Mouse (Mus musculus) MEL (cell line): ENCODE data around the gene E2f1. TPM values are rescaled to one million over a fixed set of nuclear protein-coding genes. Genes with fewer than 3 reads are reported as not detected.

Source experiments
- DNase-seq: peaks from one replicate; pipeline ENCODE4 v3.0.0; 2011; ENCODE audit warnings: low read depth, low spot score
- H3K27ac ChIP-seq: 2 replicates; pipeline ENCODE4 v1.5.1; 2012; ENCODE audit warnings: low read depth, mild to moderate bottlenecking, control low read depth, low read length, moderate library complexity; ENCODE audit not compliant: control insufficient read depth
- H3K27me3 ChIP-seq, 2 experiments: fragments of 150-350 bp in 1 of 2; sonication (generic) in 1 of 2; 2 replicates each; pipeline ENCODE4 v1.6.1; 2012; ENCODE audit warnings: low read length in 2 of 2, mild to moderate bottlenecking in 2 of 2, improper control_type of control experiment in 1 of 2, moderate library complexity in 1 of 2; ENCODE audit not compliant: insufficient read depth in 2 of 2, control insufficient read depth in 1 of 2
- H3K36me3 ChIP-seq, 2 experiments: 2 replicates each; pipeline ENCODE4 v1.6.1; 2012 to 2014; ENCODE audit warnings: low read length in 2 of 2, improper control_type of control experiment in 1 of 2, inconsistent platforms in 1 of 2, mild to moderate bottlenecking in 1 of 2; ENCODE audit not compliant: insufficient read depth in 2 of 2, control insufficient read depth in 1 of 2
- H3K4me1 ChIP-seq, 2 experiments: fragments of 150-350 bp in 1 of 2; sonication (generic) in 1 of 2; 2 replicates each; pipeline ENCODE4 v1.6.1; 2012; ENCODE audit warnings: low read length in 2 of 2, improper control_type of control experiment in 1 of 2, mild to moderate bottlenecking in 1 of 2; ENCODE audit not compliant: insufficient read depth in 2 of 2, control insufficient read depth in 1 of 2
- H3K4me3 ChIP-seq, 2 experiments: fragments of 150-350 bp in 1 of 2; sonication (generic) in 1 of 2; 2 replicates each; pipeline ENCODE4 v1.5.1; 2012; ENCODE audit warnings: low read depth in 2 of 2, low read length in 2 of 2, mild to moderate bottlenecking in 2 of 2, moderate library complexity in 2 of 2, control low read depth in 1 of 2, improper control_type of control experiment in 1 of 2; ENCODE audit not compliant: control insufficient read depth in 1 of 2, insufficient read depth in 1 of 2
- H3K79me2 ChIP-seq: 2 replicates; pipeline ENCODE4 v1.6.1; 2012; ENCODE audit warnings: mild to moderate bottlenecking, low read length, moderate library complexity; ENCODE audit not compliant: control insufficient read depth, poor library complexity, insufficient read depth
- H3K9ac ChIP-seq: 2 replicates; pipeline ENCODE4 v1.6.1; 2012; ENCODE audit warnings: low read depth, mild to moderate bottlenecking, control low read depth, low read length, moderate library complexity; ENCODE audit not compliant: control insufficient read depth, poor library complexity, severe bottlenecking
- H3K9me3 ChIP-seq: fragments of 150-350 bp; sonication (generic); replicated peaks from 2 replicates; pipeline ENCODE4 v1.6.1; 2012; ENCODE audit warnings: mild to moderate bottlenecking, low read length, improper control_type of control experiment, moderate library complexity; ENCODE audit not compliant: insufficient read depth
- BHLHE40 ChIP-seq: IDR thresholded peaks from 2 replicates; pipeline ENCODE4 v1.6.1; 2012; ENCODE audit warnings: low read depth, mild to moderate bottlenecking, inconsistent platforms, low read length, improper control_type of control experiment, borderline replicate concordance
- CHD2 ChIP-seq: IDR thresholded peaks from 2 replicates; pipeline ENCODE4 v1.6.1; 2011; ENCODE audit warnings: low read length, improper control_type of control experiment
- CTCF ChIP-seq, 3 experiments: IDR thresholded peaks in 2 of 3; conservative IDR thresholded peaks in 1 of 3; 2 replicates each; pipeline ENCODE4 v1.5.1; 2011 to 2012; ENCODE audit warnings: low read length in 3 of 3, low read depth in 2 of 3, mild to moderate bottlenecking in 2 of 3, improper control_type of control experiment in 1 of 3, inconsistent platforms in 1 of 3, mixed read lengths in 1 of 3, moderate library complexity in 1 of 3; ENCODE audit not compliant: control insufficient read depth in 1 of 3, insufficient read depth in 1 of 3, poor library complexity in 1 of 3, severe bottlenecking in 1 of 3
- EP300 ChIP-seq, 2 experiments: IDR thresholded peaks; 2 replicates each; pipeline ENCODE4 v1.6.1; 2011; ENCODE audit warnings: improper control_type of control experiment in 2 of 2, low read length in 2 of 2, low read depth in 1 of 2, mild to moderate bottlenecking in 1 of 2
- GABPA ChIP-seq: IDR thresholded peaks from 2 replicates; pipeline ENCODE4 v1.6.1; 2012; ENCODE audit warnings: low read depth, mild to moderate bottlenecking, inconsistent platforms, low read length, improper control_type of control experiment, moderate library complexity
- GATA1 ChIP-seq: IDR thresholded peaks from 2 replicates; pipeline ENCODE4 v1.6.1; 2011; ENCODE audit warnings: low read depth, low read length, improper control_type of control experiment
- HCFC1 ChIP-seq: IDR thresholded peaks from 2 replicates; pipeline ENCODE4 v1.6.1; 2012; ENCODE audit warnings: low read depth, mild to moderate bottlenecking, inconsistent platforms, low read length, improper control_type of control experiment, moderate library complexity
- NELFE ChIP-seq: IDR thresholded peaks from 2 replicates; pipeline ENCODE4 v1.6.1; 2011; ENCODE audit warnings: low read depth, low read length, improper control_type of control experiment
- NRF1 ChIP-seq: IDR thresholded peaks from 2 replicates; pipeline ENCODE4 v1.6.1; 2014; ENCODE audit warnings: low read depth, mild to moderate bottlenecking, inconsistent platforms, low read length, improper control_type of control experiment, moderate library complexity; ENCODE audit not compliant: poor library complexity, insufficient read depth, severe bottlenecking
- POLR2A ChIP-seq, 2 experiments: IDR thresholded peaks; 2 replicates each; pipeline ENCODE4 v1.6.1; 2011 to 2012; ENCODE audit warnings: low read length in 2 of 2, mild to moderate bottlenecking in 2 of 2, control low read depth in 1 of 2, improper control_type of control experiment in 1 of 2, low read depth in 1 of 2, moderate library complexity in 1 of 2; ENCODE audit not compliant: control insufficient read depth in 1 of 2, insufficient read depth in 1 of 2, poor library complexity in 1 of 2
- POLR2AphosphoS2 ChIP-seq: IDR thresholded peaks from 2 replicates; pipeline ENCODE4 v1.6.1; 2011; ENCODE audit warnings: low read length, improper control_type of control experiment
- POLR2AphosphoS5 ChIP-seq: IDR thresholded peaks from 2 replicates; pipeline ENCODE4 v1.6.1; 2012; ENCODE audit warnings: low read depth, borderline replicate concordance, mild to moderate bottlenecking, inconsistent platforms, low read length, moderate library complexity, mixed read lengths
- RAD21 ChIP-seq: IDR thresholded peaks from 2 replicates; pipeline ENCODE4 v1.6.1; 2011; ENCODE audit warnings: mild to moderate bottlenecking, low read depth, low read length, improper control_type of control experiment
- SIN3A ChIP-seq: IDR thresholded peaks from 2 replicates; pipeline ENCODE4 v1.6.1; 2012; ENCODE audit warnings: low read length, improper control_type of control experiment, inconsistent platforms
- TBP ChIP-seq: IDR thresholded peaks from 2 replicates; pipeline ENCODE4 v1.8.0; 2011; ENCODE audit warnings: low read depth, low read length, improper control_type of control experiment
- TCF12 ChIP-seq: IDR thresholded peaks from 2 replicates; pipeline ENCODE4 v1.6.1; 2014; ENCODE audit warnings: low read depth, mild to moderate bottlenecking, inconsistent platforms, low read length, improper control_type of control experiment, moderate library complexity
- USF1 ChIP-seq: IDR thresholded peaks from 2 replicates; pipeline ENCODE4 v1.6.1; 2014; ENCODE audit warnings: low read depth, mild to moderate bottlenecking, inconsistent platforms, low read length, improper control_type of control experiment, moderate library complexity
- ZMIZ1 ChIP-seq: IDR thresholded peaks from 2 replicates; pipeline ENCODE4 v1.6.1; 2012; ENCODE audit warnings: low read depth, mild to moderate bottlenecking, inconsistent platforms, low read length, improper control_type of control experiment, moderate library complexity
- ZNF384 ChIP-seq: IDR thresholded peaks from 2 replicates; pipeline ENCODE4 v1.6.1; 2012; ENCODE audit warnings: low read depth, mild to moderate bottlenecking, inconsistent platforms, low read length, improper control_type of control experiment
- polyA plus RNA-seq, 2 experiments: library from polyadenylated mRNA; stranded (reverse) in 1 of 2; unstranded in 1 of 2; fragments of >175 nt in 1 of 2; fragments of >200 nt in 1 of 2; gene quantifications; 2 replicates each; pipeline versions ENCODE4 v1.2.1 to v1.2.4; 2012; ENCODE audit warnings: low replicate concordance in 2 of 2, low read depth in 1 of 2; ENCODE audit not compliant: insufficient read length in 2 of 2, insufficient read depth in 1 of 2, missing spikeins in 1 of 2
- total RNA-seq: library from RNA; depleted of rRNA; stranded (reverse); fragments of 300-350 nt; gene quantifications from 2 replicates; pipeline ENCODE4 v1.2.3, GENCODE M21; 2012

The E2f1 gene
- total and polyA plus RNA-seq, 3 experiments, result 17.4 to 41.6 TPM; not detected in 1

- Histone ChIP-seq H3K4me1 (peaks cover 0 to 20% of the 10 kb centered on the region in 2 experiments; a peak in 3 of 4 replicates), H3K36me3 (peaks cover 0 to 20% of the 10 kb centered on the region in 2 experiments; a peak in 2 of 4 replicates), H3K79me2 (peaks cover 21% of the 10 kb centered on the region), H3K27ac (no peak overlapping the region), H3K4me3 (no peak overlapping the region), H3K27me3 (no peaks in the 10 kb centered on the region), H3K9ac (no peak overlapping the region), H3K9me3 (no peaks in the 10 kb centered on the region)
- no peak for TF ChIP-seq BHLHE40
- no peak for TF ChIP-seq CTCF (IDR thresholded peaks at IDR 0.05 in 2 of 3, conservative IDR thresholded peaks at IDR 0.05 in 1 of 3; ENCODE audit: control insufficient read depth in 1 of 3, insufficient read depth in 1 of 3, low read depth in 2 of 3, low read length in 3 of 3, poor library complexity in 1 of 3, severe bottlenecking in 1 of 3)
- TF ChIP-seq GABPA, result no peak
- no peak for TF ChIP-seq POLR2AphosphoS5
- no peak for TF ChIP-seq POLR2AphosphoS2
- TF ChIP-seq TCF12, result no peak
- TF ChIP-seq EP300 (IDR thresholded peaks at IDR 0.05; ENCODE audit: low read depth in 1 of 2, low read length in 2 of 2), result no peak
- TF ChIP-seq ZNF384, result no peak
- no peak for TF ChIP-seq USF1
- TF ChIP-seq CHD2, result no peak
- TF ChIP-seq RAD21, result no peak
- DNase-seq, result no peak
Observed at GRCm38 (mm10) chr2:154571976-154572375, 2.3 kb upstream of the E2f1 start.

- Histone ChIP-seq H3K36me3 (peaks cover 0 to 23% of the 10 kb centered on the region in 2 experiments; a peak in 2 of 4 replicates), H3K9ac (peak overlapping the region; percentile 61), H3K9me3 (no peaks in the 10 kb centered on the region), H3K27me3 (no peaks in the 10 kb centered on the region), H3K79me2 (peaks cover 27% of the 10 kb centered on the region), H3K27ac (no peak overlapping the region), H3K4me3 (peak overlapping the region; percentile 54 to 63; a peak in 2 of 4 replicates), H3K4me1 (peaks cover 0 to 20% of the 10 kb centered on the region in 2 experiments; a peak in 3 of 4 replicates)
- TF ChIP-seq GATA1, result 0 out of 2 replicates have a peak, but pooled peaks have one; percentile 10
- no peak for TF ChIP-seq TCF12
- TF ChIP-seq ZMIZ1, result no peak
- TF ChIP-seq CTCF (IDR thresholded peaks at IDR 0.05 in 2 of 3, conservative IDR thresholded peaks at IDR 0.05 in 1 of 3; ENCODE audit: control insufficient read depth in 1 of 3, insufficient read depth in 1 of 3, low read depth in 2 of 3, low read length in 3 of 3, poor library complexity in 1 of 3, severe bottlenecking in 1 of 3), result no peak
- no peak for TF ChIP-seq GABPA
- 0 out of 2 replicates have a peak, but pooled peaks have one; percentile 47 for TF ChIP-seq HCFC1
- TF ChIP-seq TBP, result 0 out of 2 replicates have a peak, but pooled peaks have one; percentile 26
- TF ChIP-seq ZNF384, result peak; percentile 87
- peak; percentile 63 for TF ChIP-seq SIN3A
- TF ChIP-seq NRF1, result 0 out of 2 replicates have a peak, but pooled peaks have one; percentile 13
- TF ChIP-seq POLR2A (IDR thresholded peaks at IDR 0.05; ENCODE audit: control insufficient read depth in 1 of 2, insufficient read depth in 1 of 2, low read depth in 1 of 2, low read length in 2 of 2, poor library complexity in 1 of 2), result 0 out of 4 replicates have a peak, but pooled peaks of 1 of the 2 experiments have one; percentile 28
- TF ChIP-seq USF1, result no peak
- TF ChIP-seq RAD21, result no peak
- 0 out of 2 replicates have a peak, but pooled peaks have one; percentile 19 for TF ChIP-seq NELFE
- DNase-seq, result peak; percentile 66
Observed at GRCm38 (mm10) chr2:154571266-154571665, 1.6 kb upstream of the E2f1 start.
